Mouse (Mus musculus) cerebellum, adult 9-10 months (tissue): ENCODE measurements around the gene Brd4.
"Not testable (repeated sequence)": the region's sequence is repeated elsewhere in the genome, so short reads cannot be mapped to it uniquely, and the experiment has no call there.

Experiments used
- DNase-seq: peaks from one replicate; pipeline ENCODE4 v3.0.0; 2022

Gene Brd4

GRCm38 (mm10) chr17:32220873-32221272 lies 63.6 kb downstream of the Brd4 start:
- no peak for DNase-seq

GRCm38 (mm10) chr17:32215587-32215986 lies 68.9 kb downstream of the Brd4 start:
- not testable (repeated sequence) for DNase-seq

GRCm38 (mm10) chr17:32211554-32211953 lies 73.0 kb downstream of the Brd4 start:
- DNase-seq, result not testable (repeated sequence)

GRCm38 (mm10) chr17:32209752-32210151 lies 74.8 kb downstream of the Brd4 start:
- DNase-seq, result peak; percentile 67

- DNase-seq, result no peak
These were observed 75.4 kb downstream of the Brd4 start for GRCm38 (mm10) chr17:32209144-32209543.

GRCm38 (mm10) chr17:32207586-32208245 lies 76.8 kb downstream of the Brd4 start:
- no peak for DNase-seq

GRCm38 (mm10) chr17:32205345-32205744 lies 79.2 kb downstream of the Brd4 start:
- DNase-seq, result no peak

- DNase-seq, result no peak
These were observed 81.5 kb downstream of the Brd4 start for GRCm38 (mm10) chr17:32202972-32203371.

- DNase-seq, result no peak
These were observed 83.4 kb downstream of the Brd4 start for GRCm38 (mm10) chr17:32201086-32201485.

GRCm38 (mm10) chr17:32199796-32200195 lies 84.7 kb downstream of the Brd4 start:
- no peak for DNase-seq

- no peak for DNase-seq
These were observed 87.4 kb downstream of the Brd4 start for GRCm38 (mm10) chr17:32197156-32197555.

GRCm38 (mm10) chr17:32195725-32196124 lies 88.8 kb downstream of the Brd4 start:
- no peak for DNase-seq

- no peak for DNase-seq
These were observed 91.5 kb downstream of the Brd4 start for GRCm38 (mm10) chr17:32193010-32193409.

- no peak for DNase-seq
These were observed 94.7 kb downstream of the Brd4 start for GRCm38 (mm10) chr17:32189850-32190249.

- no peak for DNase-seq
These were observed 95.5 kb downstream of the Brd4 start, which contains the start of gene Ephx3 for GRCm38 (mm10) chr17:32188863-32189636. Gene Ephx3 (minus strand): TSS chr17:32189549.

GRCm38 (mm10) chr17:32183017-32183416 lies 101.5 kb downstream of the Brd4 start:
- DNase-seq, result no peak

- DNase-seq, result no peak
These were observed 104.7 kb downstream of the Brd4 start for GRCm38 (mm10) chr17:32179621-32180491.

GRCm38 (mm10) chr17:32176919-32177318 lies 107.6 kb downstream of the Brd4 start:
- no peak for DNase-seq

- DNase-seq, result no peak
These were observed 111.4 kb downstream of the Brd4 start for GRCm38 (mm10) chr17:32173166-32173565.

- DNase-seq, result no peak
These were observed 112.0 kb downstream of the Brd4 start for GRCm38 (mm10) chr17:32172485-32172884.

- DNase-seq, result no peak
These were observed 114.8 kb downstream of the Brd4 start for GRCm38 (mm10) chr17:32169518-32170225.

- no peak for DNase-seq
These were observed 117.8 kb downstream of the Brd4 start, which contains the start of gene Notch3 for GRCm38 (mm10) chr17:32166687-32167086. Gene Notch3 (minus strand): TSS chr17:32166852.
